Mouse (Mus musculus): ENCODE measurements around the gene Phf2. TPM values are rescaled to one million over a fixed set of nuclear protein-coding genes. Genes with fewer than 3 reads are reported as not detected.
A peak's percentile ranks its signal among the peaks of the same experiment; 100 is the strongest.

Phf2 gene
- polyA plus RNA-seq, 1 experiment from 2014 or later = 12.2 TPM

- Histone ChIP-seq H3K9me3 (ENCODE audit: low read depth, low read length) (no peaks in the 10 kb centered on the region), H3K27ac (ENCODE audit: low read depth) (no peak overlapping the region), H3K27me3 (ENCODE audit: insufficient read depth, low read length) (no peaks in the 10 kb centered on the region), H3K9ac (no peak overlapping the region), H3K36me3 (ENCODE audit: insufficient read depth) (peaks cover 4% of the 10 kb centered on the region; the same call in 1 of the 2 replicates), H3K4me1 (ENCODE audit: insufficient read depth) (peaks cover 7% of the 10 kb centered on the region; the same call in 1 of the 2 replicates), H3K4me2 (no peak overlapping the region), H3K4me3 (ENCODE audit: low read depth, low read length) (no peak overlapping the region)
- ATAC-seq (ENCODE audit: insufficient read depth) (no peak), DNase-seq (no peak)
- WGBS = 79% methylated on average over 2 of the region's 2 CpGs
- no peak for TF ChIP-seq CTCF (IDR thresholded peaks at IDR 0.05; ENCODE audit: low read depth)
Measured at GRCm38 (mm10) chr13:48850326-48850725, 20.6 kb downstream of the Phf2 start.

DNA sequence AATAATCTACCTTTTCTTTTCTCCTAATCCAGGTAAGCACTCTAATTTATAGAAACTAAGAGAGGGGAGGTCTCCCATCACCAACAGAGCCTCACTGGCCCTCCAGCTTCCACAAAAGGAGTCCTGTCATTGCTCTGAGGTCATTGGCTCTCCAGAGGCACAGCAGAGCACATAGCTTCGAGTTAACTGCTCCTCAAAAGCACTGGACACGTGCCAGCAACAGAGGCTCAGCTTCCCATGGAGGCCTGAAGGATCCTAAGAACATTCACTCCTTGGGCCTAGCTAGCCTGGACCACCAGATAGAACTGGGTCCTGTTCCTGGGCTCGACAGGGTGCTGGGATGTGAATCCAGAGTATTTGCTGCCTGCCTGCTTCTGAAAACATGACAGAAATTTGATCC, 21.8 kb downstream of the Phf2 start:
- H3K4me1 ChIP-seq (ENCODE audit: insufficient read depth) = peaks cover 3% of the 10 kb centered on the region; the same call in 1 of the 2 replicates
- H3K36me3 ChIP-seq (ENCODE audit: insufficient read depth) = peaks cover 4% of the 10 kb centered on the region; the same call in 1 of the 2 replicates
- H3K4me3 ChIP-seq (ENCODE audit: low read depth, low read length) = no peak overlapping the region
- H3K9ac ChIP-seq = no peak overlapping the region
- DNase-seq (peak; percentile 81), ATAC-seq (ENCODE audit: insufficient read depth) (no peak; the same call in 1 of the 2 replicates)
- TF ChIP-seq CTCF (IDR thresholded peaks at IDR 0.05; ENCODE audit: low read depth) = no peak
- peak overlapping the region; percentile 42; the same call in 1 of the 2 replicates for H3K27ac ChIP-seq (ENCODE audit: low read depth)
- H3K9me3 ChIP-seq (ENCODE audit: low read depth, low read length) = no peaks in the 10 kb centered on the region
- H3K27me3 ChIP-seq (ENCODE audit: insufficient read depth, low read length) = no peaks in the 10 kb centered on the region
- WGBS = 29% methylated on average over 3 of the region's 3 CpGs
- H3K4me2 ChIP-seq = no peak overlapping the region

DNA sequence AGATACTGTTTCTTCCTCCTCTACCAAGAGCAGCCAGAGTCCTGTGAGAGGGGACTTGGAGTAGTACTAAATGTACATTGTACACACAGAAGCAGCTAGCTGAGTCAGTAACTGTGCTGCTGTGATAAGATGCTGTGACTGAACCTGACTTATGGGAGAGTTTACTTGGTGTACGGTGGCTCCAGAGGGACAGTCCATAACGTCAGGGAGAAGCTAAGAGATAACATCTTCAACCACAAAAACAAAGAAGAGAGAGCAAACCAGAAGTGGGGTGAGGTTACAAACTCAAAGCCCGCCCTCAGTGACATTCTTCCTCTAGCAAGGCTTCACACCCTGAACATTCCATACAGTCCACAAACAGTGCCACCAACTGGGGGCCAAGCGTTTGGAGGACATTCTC, 25.6 kb downstream of the Phf2 start:
- H3K27ac ChIP-seq (ENCODE audit: low read depth) = no peak overlapping the region
- H3K4me2 ChIP-seq = no peak overlapping the region
- H3K27me3 ChIP-seq (ENCODE audit: insufficient read depth, low read length) = no peaks in the 10 kb centered on the region
- H3K36me3 ChIP-seq (ENCODE audit: insufficient read depth) = peaks cover 8% of the 10 kb centered on the region; the same call in 1 of the 2 replicates
- H3K9ac ChIP-seq = no peak overlapping the region
- ATAC-seq (ENCODE audit: insufficient read depth) (no peak), DNase-seq (no peak)
- H3K9me3 ChIP-seq (ENCODE audit: low read depth, low read length) = no peaks in the 10 kb centered on the region
- no peak for TF ChIP-seq CTCF (IDR thresholded peaks at IDR 0.05; ENCODE audit: low read depth)
- H3K4me3 ChIP-seq (ENCODE audit: low read depth, low read length) = no peak overlapping the region
- 48% methylated on average over 4 of the region's 4 CpGs for WGBS
- no peaks in the 10 kb centered on the region; the same call in 1 of the 2 replicates for H3K4me1 ChIP-seq (ENCODE audit: insufficient read depth)

- 78% methylated on average over 1 of the region's 1 CpGs for WGBS
- no peak overlapping the region for H3K27ac ChIP-seq (ENCODE audit: low read depth)
- no peak overlapping the region for H3K4me2 ChIP-seq
- DNase-seq (no peak), ATAC-seq (ENCODE audit: insufficient read depth) (no peak)
- H3K9ac ChIP-seq = no peak overlapping the region
- no peaks in the 10 kb centered on the region for H3K27me3 ChIP-seq (ENCODE audit: insufficient read depth, low read length)
- H3K4me1 ChIP-seq (ENCODE audit: insufficient read depth) = no peaks in the 10 kb centered on the region
- no peak for TF ChIP-seq CTCF (IDR thresholded peaks at IDR 0.05; ENCODE audit: low read depth)
- no peak overlapping the region for H3K4me3 ChIP-seq (ENCODE audit: low read depth, low read length)
- peaks cover 10% of the 10 kb centered on the region; the same call in 1 of the 2 replicates for H3K36me3 ChIP-seq (ENCODE audit: insufficient read depth)
- H3K9me3 ChIP-seq (ENCODE audit: low read depth, low read length) = no peaks in the 10 kb centered on the region
Measured at GRCm38 (mm10) chr13:48843530-48843929, 27.4 kb downstream of the Phf2 start.

DNA sequence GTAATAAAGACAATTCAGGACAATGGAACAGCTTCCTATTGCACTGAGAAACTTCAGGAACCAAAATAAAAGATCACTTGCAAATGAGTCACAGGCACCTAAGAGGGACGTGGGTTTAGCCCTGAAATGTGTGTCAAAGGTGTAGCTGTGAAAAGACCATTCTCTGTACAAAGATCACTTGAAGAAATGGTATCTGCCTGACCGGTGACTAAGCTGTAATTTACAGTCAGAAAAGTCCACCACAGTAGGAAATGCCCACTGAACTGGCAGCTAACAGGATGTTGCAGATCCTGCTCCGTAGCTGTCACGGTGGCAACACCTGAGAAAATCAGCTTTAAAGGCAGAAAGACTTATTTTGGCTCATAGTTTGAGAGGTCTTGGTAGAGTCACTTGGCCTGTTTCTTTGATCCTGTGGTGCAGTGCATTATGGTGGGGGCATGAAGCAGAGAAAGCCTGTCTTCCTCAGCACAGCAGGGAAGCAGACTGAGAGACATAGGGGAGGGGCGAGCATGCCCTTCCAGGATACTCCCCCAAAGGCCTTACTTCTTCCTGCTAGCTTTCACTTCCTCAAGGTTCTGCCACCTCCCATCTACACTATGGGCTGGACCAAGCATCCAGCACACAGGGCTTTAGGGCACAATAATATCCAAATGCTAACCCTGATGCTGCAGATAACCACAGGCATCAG, 28.9 kb downstream of the Phf2 start:
- no peak for ATAC-seq (ENCODE audit: insufficient read depth)
- DNase-seq = no peak
- no peak for TF ChIP-seq CTCF (IDR thresholded peaks at IDR 0.05; ENCODE audit: low read depth)

DNA sequence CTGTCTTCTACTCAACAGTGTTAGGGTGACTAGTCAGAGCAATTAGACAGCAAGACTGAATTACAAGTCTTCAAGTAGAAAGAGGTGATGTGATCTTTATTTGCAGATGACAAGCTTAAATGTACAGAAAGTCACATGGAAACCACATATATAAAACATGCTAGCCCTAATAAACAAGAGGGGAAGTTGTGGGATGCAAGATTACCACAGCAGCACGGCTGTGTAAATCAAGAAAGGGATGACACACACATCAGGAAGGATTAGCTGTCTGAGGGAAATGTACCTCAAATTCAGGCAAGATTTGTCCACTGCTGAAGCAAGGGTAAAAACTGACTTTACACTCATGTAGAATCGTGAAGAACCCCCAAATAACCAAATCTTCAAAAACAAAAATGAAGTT, 32.6 kb downstream of the Phf2 start:
- H3K27me3 ChIP-seq (ENCODE audit: insufficient read depth, low read length) = no peaks in the 10 kb centered on the region
- WGBS = 68% methylated on average over 2 of the region's 2 CpGs
- ATAC-seq (ENCODE audit: insufficient read depth) = no peak

More for the DNA sequence above, 28.9 kb downstream of the Phf2 start:
- Histone ChIP-seq H3K27ac (ENCODE audit: low read depth) (no peak overlapping the region), H3K36me3 (ENCODE audit: insufficient read depth) (0 out of 2 replicates have a peak, but pooled peaks cover 6% of the 10 kb centered on the region), H3K27me3 (ENCODE audit: insufficient read depth, low read length) (no peaks in the 10 kb centered on the region), H3K4me2 (no peak overlapping the region), H3K9me3 (ENCODE audit: low read depth, low read length) (no peaks in the 10 kb centered on the region), H3K4me3 (ENCODE audit: low read depth, low read length) (no peak overlapping the region), H3K9ac (no peak overlapping the region), H3K4me1 (ENCODE audit: insufficient read depth) (no peaks in the 10 kb centered on the region)
- WGBS = 78% methylated on average over 5 of the region's 5 CpGs

DNA sequence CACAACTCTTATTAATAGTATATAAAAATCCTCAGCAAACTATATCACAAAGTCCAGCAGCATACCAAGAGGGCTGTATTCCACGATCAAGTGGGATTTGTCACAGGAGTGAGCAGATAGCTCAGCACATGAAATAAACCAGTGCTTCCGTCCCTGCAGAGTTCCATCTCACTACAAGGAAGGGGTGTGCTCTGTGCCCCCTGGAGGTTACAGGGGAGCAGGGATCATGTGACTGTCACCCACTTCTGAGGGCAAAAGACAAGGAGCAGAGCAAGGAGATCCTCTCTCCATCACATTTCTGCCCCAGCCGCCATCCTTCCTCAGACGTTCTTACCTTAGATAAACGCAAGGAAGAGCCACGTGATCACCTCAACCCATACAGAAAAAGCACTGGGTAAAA, 33.4 kb downstream of the Phf2 start:
- no peak overlapping the region for H3K4me3 ChIP-seq (ENCODE audit: low read depth, low read length)
- no peaks in the 10 kb centered on the region for H3K27me3 ChIP-seq (ENCODE audit: insufficient read depth, low read length)
- H3K4me1 ChIP-seq (ENCODE audit: insufficient read depth) = no peaks in the 10 kb centered on the region
- no peak overlapping the region for H3K9ac ChIP-seq
- no peak overlapping the region for H3K27ac ChIP-seq (ENCODE audit: low read depth)
- no peaks in the 10 kb centered on the region for H3K9me3 ChIP-seq (ENCODE audit: low read depth, low read length)
- TF ChIP-seq CTCF (IDR thresholded peaks at IDR 0.05; ENCODE audit: low read depth) = no peak
- H3K36me3 ChIP-seq (ENCODE audit: insufficient read depth) = peaks cover 14% of the 10 kb centered on the region; the same call in 1 of the 2 replicates
- 45% methylated on average over 6 of the region's 6 CpGs for WGBS
- DNase-seq (no peak), ATAC-seq (ENCODE audit: insufficient read depth) (no peak)
- no peak overlapping the region for H3K4me2 ChIP-seq

More for the DNA sequence above, 32.6 kb downstream of the Phf2 start:
- H3K4me1 ChIP-seq (ENCODE audit: insufficient read depth) = no peaks in the 10 kb centered on the region
- no peak overlapping the region for H3K27ac ChIP-seq (ENCODE audit: low read depth)
- H3K9me3 ChIP-seq (ENCODE audit: low read depth, low read length) = no peaks in the 10 kb centered on the region
- peaks cover 11% of the 10 kb centered on the region; the same call in 1 of the 2 replicates for H3K36me3 ChIP-seq (ENCODE audit: insufficient read depth)
- no peak overlapping the region for H3K9ac ChIP-seq
- DNase-seq = no peak
- no peak for TF ChIP-seq CTCF (IDR thresholded peaks at IDR 0.05; ENCODE audit: low read depth)
- no peak overlapping the region for H3K4me3 ChIP-seq (ENCODE audit: low read depth, low read length)
- no peak overlapping the region for H3K4me2 ChIP-seq
